Mouse (Mus musculus) hindbrain, embryonic 11.5 days (tissue): ENCODE measurements around the gene Naxd. TPM values are rescaled to one million over a fixed set of nuclear protein-coding genes. Genes with fewer than 3 reads are reported as not detected.

Experiments
- ATAC-seq: fragments of 200-750 bp; cut with Nextera tagmentation; 2 replicates; pipeline ENCODE4 v1.8.0; 2017; ENCODE audit warnings: mild to moderate bottlenecking, moderate TSS enrichment, moderate library complexity; ENCODE audit not compliant: low FRiP score
- DNase-seq: peaks from one replicate; pipeline ENCODE4 v3.0.0-alpha.2; 2015; ENCODE audit warnings: low spot score
- H3K27ac ChIP-seq: fragments of 300-500 bp; sonication (generic); 2 replicates; pipeline ENCODE4 v1.5.1; 2014; ENCODE audit warnings: mild to moderate bottlenecking, low read depth, low read length
- H3K27me3 ChIP-seq: fragments of 300-500 bp; sonication (generic); 2 replicates; pipeline ENCODE4 v1.6.1; 2014; ENCODE audit warnings: mild to moderate bottlenecking, low read length, moderate library complexity, mixed read lengths; ENCODE audit not compliant: control insufficient read depth, insufficient read depth
- H3K36me3 ChIP-seq: fragments of 300-500 bp; sonication (generic); 2 replicates; pipeline ENCODE4 v1.6.1; 2014; ENCODE audit warnings: mild to moderate bottlenecking, low read length, moderate library complexity, mixed read lengths; ENCODE audit not compliant: control insufficient read depth, insufficient read depth
- H3K4me1 ChIP-seq: fragments of 300-500 bp; sonication (generic); replicated peaks from 2 replicates; pipeline ENCODE4 v1.6.1; 2014; ENCODE audit warnings: low read length, mixed read lengths; ENCODE audit not compliant: control insufficient read depth, insufficient read depth
- H3K4me2 ChIP-seq: fragments of 300-500 bp; sonication (generic); replicated peaks from 2 replicates; pipeline ENCODE4 v1.6.1; 2014; ENCODE audit warnings: mild to moderate bottlenecking, low read depth, low read length
- H3K4me3 ChIP-seq: fragments of 300-500 bp; sonication (generic); 2 replicates; pipeline ENCODE4 v1.5.1; 2014; ENCODE audit warnings: low read depth, low read length
- H3K9ac ChIP-seq: fragments of 300-500 bp; sonication (generic); 2 replicates; pipeline ENCODE4 v1.6.1; 2014; ENCODE audit warnings: low read depth, low read length
- H3K9me3 ChIP-seq: fragments of 300-500 bp; sonication (generic); 2 replicates; pipeline ENCODE4 v1.6.1; 2016; ENCODE audit warnings: low read length; ENCODE audit not compliant: control insufficient read depth
- WGBS: fragments of 180-500 bp; shearing (Covaris S2); extraction: QIAGEN DNeasy Blood & Tissue Kit; methylation state at CpG from one replicate; pipeline ENCODE4 v1.1.7; 2014; 5-methylcytosine and 5-hydroxymethylcytosine counted together
- polyA plus RNA-seq: library from polyadenylated mRNA; unstranded; fragments of >200 nt; fragmentation: Nextera tagmentation; extraction: Ambion mirVana; gene quantifications from 2 replicates; pipeline ENCODE4 v1.2.1, GENCODE M21; 2014

Naxd gene
- polyA plus RNA-seq, 1 experiment from 2014 or later = 108 TPM

- Histone ChIP-seq H3K4me1 (no peaks in the 10 kb centered on the region), H3K4me3 (no peak overlapping the region), H3K9ac (no peak overlapping the region), H3K36me3 (peaks cover 13% of the 10 kb centered on the region), H3K4me2 (no peak overlapping the region), H3K9me3 (no peaks in the 10 kb centered on the region), H3K27ac (no peak overlapping the region), H3K27me3 (no peaks in the 10 kb centered on the region)
- no peak for DNase-seq
- 95% methylated on average over 9 of the region's 9 CpGs for WGBS
- ATAC-seq = no peak
These were observed 19.0 kb downstream of the Naxd start for GRCm38 (mm10) chr8:11516292-11516691.

- no peak overlapping the region for H3K4me2 ChIP-seq
- no peak overlapping the region for H3K27ac ChIP-seq
- no peaks in the 10 kb centered on the region for H3K4me1 ChIP-seq
- peaks cover 9% of the 10 kb centered on the region; the same call in 1 of the 2 replicates for H3K36me3 ChIP-seq
- DNase-seq (no peak), ATAC-seq (no peak)
- H3K9ac ChIP-seq = no peak overlapping the region
- H3K4me3 ChIP-seq = no peak overlapping the region
- H3K9me3 ChIP-seq = no peaks in the 10 kb centered on the region
- WGBS = 89% methylated on average over 16 of the region's 16 CpGs
- no peaks in the 10 kb centered on the region for H3K27me3 ChIP-seq
These were observed 20.2 kb downstream of the Naxd start for GRCm38 (mm10) chr8:11517366-11518055.

GRCm38 (mm10) chr8:11518056-11518396, 20.7 kb downstream of the Naxd start:
- H3K4me2 ChIP-seq = no peak overlapping the region
- H3K9ac ChIP-seq = no peak overlapping the region
- no peak for DNase-seq
- ATAC-seq = no peak
- no peak overlapping the region for H3K4me3 ChIP-seq
- H3K27ac ChIP-seq = no peak overlapping the region
- no peaks in the 10 kb centered on the region for H3K4me1 ChIP-seq
- H3K27me3 ChIP-seq = no peaks in the 10 kb centered on the region
- no peaks in the 10 kb centered on the region for H3K9me3 ChIP-seq
- H3K36me3 ChIP-seq = 0 out of 2 replicates have a peak, but pooled peaks cover 5% of the 10 kb centered on the region
- 91% methylated on average over 6 of the region's 6 CpGs for WGBS

- Histone ChIP-seq H3K27ac (no peak overlapping the region), H3K36me3 (0 out of 2 replicates have a peak, but pooled peaks cover 5% of the 10 kb centered on the region), H3K4me2 (no peak overlapping the region), H3K27me3 (no peaks in the 10 kb centered on the region), H3K9me3 (no peaks in the 10 kb centered on the region), H3K9ac (no peak overlapping the region), H3K4me3 (no peak overlapping the region), H3K4me1 (no peaks in the 10 kb centered on the region)
- WGBS = 95% methylated on average over 11 of the region's 11 CpGs
- no peak for ATAC-seq
- DNase-seq = no peak
These were observed 21.4 kb downstream of the Naxd start for GRCm38 (mm10) chr8:11518676-11519075.

- Histone ChIP-seq H3K4me3 (no peak overlapping the region), H3K27ac (no peak overlapping the region), H3K36me3 (0 out of 2 replicates have a peak, but pooled peaks cover 2% of the 10 kb centered on the region), H3K9me3 (no peaks in the 10 kb centered on the region), H3K9ac (no peak overlapping the region), H3K27me3 (no peaks in the 10 kb centered on the region), H3K4me1 (no peaks in the 10 kb centered on the region), H3K4me2 (no peak overlapping the region)
- WGBS = 83% methylated on average over 3 of the region's 3 CpGs
- no peak for ATAC-seq
- DNase-seq = no peak
These were observed 26.0 kb downstream of the Naxd start for GRCm38 (mm10) chr8:11523331-11523730.

- Histone ChIP-seq H3K27me3 (no peaks in the 10 kb centered on the region), H3K27ac (no peak overlapping the region), H3K4me2 (no peak overlapping the region), H3K4me1 (no peaks in the 10 kb centered on the region), H3K36me3 (no peaks in the 10 kb centered on the region), H3K4me3 (no peak overlapping the region), H3K9me3 (no peaks in the 10 kb centered on the region), H3K9ac (no peak overlapping the region)
- ATAC-seq (no peak), DNase-seq (no peak)
- 71% methylated on average over 18 of the region's 18 CpGs for WGBS
These were observed 33.0 kb downstream of the Naxd start for GRCm38 (mm10) chr8:11530155-11530770.

- WGBS = 58% methylated on average over 4 of the region's 4 CpGs
- ATAC-seq = no peak
These were observed 33.5 kb downstream of the Naxd start for GRCm38 (mm10) chr8:11530849-11531248.

GRCm38 (mm10) chr8:11534494-11534893, 37.2 kb downstream of the Naxd start:
- Histone ChIP-seq H3K4me2 (no peak overlapping the region), H3K27ac (no peak overlapping the region), H3K4me3 (no peak overlapping the region), H3K9ac (no peak overlapping the region), H3K9me3 (no peaks in the 10 kb centered on the region), H3K36me3 (no peaks in the 10 kb centered on the region), H3K4me1 (no peaks in the 10 kb centered on the region), H3K27me3 (no peaks in the 10 kb centered on the region)
- DNase-seq = no peak
- no peak for ATAC-seq
- 26% methylated on average over 9 of the region's 9 CpGs for WGBS

More at GRCm38 (mm10) chr8:11530849-11531248, 33.5 kb downstream of the Naxd start:
- no peaks in the 10 kb centered on the region for H3K9me3 ChIP-seq
- H3K4me1 ChIP-seq = no peaks in the 10 kb centered on the region
- no peak for DNase-seq
- H3K27me3 ChIP-seq = no peaks in the 10 kb centered on the region
- H3K4me3 ChIP-seq = no peak overlapping the region
- H3K4me2 ChIP-seq = no peak overlapping the region
- no peak overlapping the region for H3K9ac ChIP-seq
- H3K27ac ChIP-seq = no peak overlapping the region
- no peaks in the 10 kb centered on the region for H3K36me3 ChIP-seq

GRCm38 (mm10) chr8:11539049-11539448, 41.7 kb downstream of the Naxd start:
- WGBS = 89% methylated on average over 4 of the region's 4 CpGs
- Histone ChIP-seq H3K27ac (no peak overlapping the region), H3K9ac (no peak overlapping the region), H3K4me3 (no peak overlapping the region), H3K4me2 (no peak overlapping the region), H3K27me3 (no peaks in the 10 kb centered on the region), H3K36me3 (no peaks in the 10 kb centered on the region), H3K4me1 (no peaks in the 10 kb centered on the region), H3K9me3 (no peaks in the 10 kb centered on the region)
- DNase-seq (no peak), ATAC-seq (no peak)
